In genomic region chr2:63347562-63347961, GRCm38 (mm10) we compare ENCODE assay signal across 31 mouse cellular contexts.
A peak's percentile ranks its signal among the peaks of the same experiment; 100 is the strongest.
DNase-seq lines count a peak whose midpoint lies in the region; ATAC-seq and TF ChIP-seq lines count a peak whose summit lies in the region.
"Had no signal": no experiment of that assay in that cellular context is flagged by ENCODE, and none has a peak within 500 bp of the region (broad histone marks: within the 10 kb centered on the region; RNA-seq: fewer than 3 reads in every experiment).

No protein-coding gene starts in this region.

- H3K9ac ChIP-seq in forebrain, embryonic 15.5 days (replicated peaks): no peak overlapping the region
- H3K9ac ChIP-seq: embryonic facial prominence, embryonic 12.5 days; heart, embryonic 12.5 days; hindbrain, embryonic 13.5 days; limb, embryonic 12.5 days; liver, embryonic 15.5 days; lung, embryonic 15.5 days; midbrain, embryonic 15.5 days had no signal

- H3K4me3 ChIP-seq in left cerebral cortex, adult 2 months: no peak overlapping the region
- H3K4me3 ChIP-seq in forebrain, embryonic 15.5 days: no peak overlapping the region
- H3K4me3 ChIP-seq: embryonic facial prominence, embryonic 12.5 days; gastrocnemius, adult 2 months; heart, embryonic 12.5 days; hindbrain, embryonic 13.5 days; limb, embryonic 12.5 days; liver, embryonic 15.5 days; lung, embryonic 15.5 days; midbrain, embryonic 10.5 days; midbrain, embryonic 15.5 days had no signal

- TF ChIP-seq POLR2A in brain, embryonic 14.5 days (IDR thresholded peaks at IDR 0.05; ENCODE audit: borderline replicate concordance, extremely low read depth, insufficient read depth, insufficient read length, poor library complexity, severe bottlenecking): no peak

- H3K27me3 ChIP-seq in forebrain, embryonic 15.5 days: no peaks in the 10 kb centered on the region
- H3K27me3 ChIP-seq: embryonic facial prominence, embryonic 12.5 days; heart, embryonic 12.5 days; hindbrain, embryonic 13.5 days; limb, embryonic 12.5 days; liver, embryonic 15.5 days; lung, embryonic 15.5 days; midbrain, embryonic 15.5 days had no signal

- WGBS in forebrain, embryonic 15.5 days: 78% methylated on average over 3 of the region's 3 CpGs

- ATAC-seq in forebrain, embryonic 15.5 days (replicated peaks): no peak
- ATAC-seq: forebrain, embryonic 14.5 days; intestine, embryonic 16.5 days; midbrain, embryonic 15.5 days had no signal

- no peaks in the 10 kb centered on the region for H3K4me1 ChIP-seq in forebrain, embryonic 15.5 days
- H3K4me1 ChIP-seq: embryonic facial prominence, embryonic 12.5 days; heart, embryonic 12.5 days; hindbrain, embryonic 13.5 days; limb, embryonic 12.5 days; liver, embryonic 15.5 days; lung, embryonic 15.5 days; midbrain, embryonic 10.5 days; midbrain, embryonic 15.5 days had no signal

- DNase-seq in frontal cortex, postnatal 36 days (ENCODE audit: low spot score in 2 of 2): peak; percentile 1 to 17
- DNase-seq in frontal cortex, postnatal 10 days (ENCODE audit: low spot score in 2 of 2): no peak
- DNase-seq in left cerebral cortex, postnatal 25 days (ENCODE audit: low spot score in 2 of 2): peak; percentile 12 to 38
- DNase-seq in left cerebral cortex, adult 2 months (ENCODE audit: extremely low spot score in 1 of 2, low spot score in 2 of 2): no peak
- DNase-seq in brain, embryonic 14.5 days (ENCODE audit: low read depth): peak; percentile 3
- DNase-seq in layer of hippocampus, adult 9-11 months: peak; percentile 23
- DNase-seq: adrenal gland, postnatal 25 days; cerebellum, adult 11 months; cerebellum, adult 9-10 months; embryo, embryonic 11 days; gastrocnemius, adult 2 months; gastrocnemius, postnatal 36 days; heart, adult 18-20 months; heart, postnatal 4 days; kidney, adult 8-10 months; kidney, postnatal 4 days; spleen, adult 18-20 months; thymus, adult 18-20 months; thymus, postnatal 25 days had no signal

- no peak overlapping the region for H3K4me2 ChIP-seq in forebrain, embryonic 15.5 days (replicated peaks)
- H3K4me2 ChIP-seq: embryonic facial prominence, embryonic 12.5 days; heart, embryonic 12.5 days; hindbrain, embryonic 13.5 days; limb, embryonic 12.5 days; liver, embryonic 15.5 days; lung, embryonic 15.5 days; midbrain, embryonic 15.5 days had no signal

- H3K9me3 ChIP-seq in forebrain, embryonic 15.5 days: no peaks in the 10 kb centered on the region
- H3K9me3 ChIP-seq: embryonic facial prominence, embryonic 12.5 days; heart, embryonic 12.5 days; hindbrain, embryonic 13.5 days; limb, embryonic 12.5 days; liver, embryonic 15.5 days; lung, embryonic 15.5 days; midbrain, embryonic 10.5 days; midbrain, embryonic 15.5 days had no signal

- no peak for TF ChIP-seq CTCF in left cerebral cortex, adult 2 months (IDR thresholded peaks at IDR 0.05)
- no peak for TF ChIP-seq CTCF in brain, embryonic 14.5 days (IDR thresholded peaks at IDR 0.05; ENCODE audit: borderline replicate concordance, extremely low read depth, insufficient read depth, insufficient read length)

- H3K27ac ChIP-seq in left cerebral cortex, adult 2 months: no peak overlapping the region
- H3K27ac ChIP-seq in forebrain, embryonic 15.5 days (replicated peaks): no peak overlapping the region
- H3K27ac ChIP-seq: embryonic facial prominence, embryonic 12.5 days; gastrocnemius, adult 2 months; hindbrain, embryonic 13.5 days; kidney, postnatal 0 days; limb, embryonic 12.5 days; liver, embryonic 15.5 days; lung, embryonic 15.5 days; midbrain, embryonic 10.5 days; midbrain, embryonic 15.5 days had no signal

- no peaks in the 10 kb centered on the region for H3K36me3 ChIP-seq in forebrain, embryonic 15.5 days
- H3K36me3 ChIP-seq: embryonic facial prominence, embryonic 12.5 days; heart, embryonic 12.5 days; hindbrain, embryonic 13.5 days; limb, embryonic 12.5 days; liver, embryonic 15.5 days; lung, embryonic 15.5 days; midbrain, embryonic 10.5 days; midbrain, embryonic 15.5 days had no signal

- intact Hi-C loops in left cerebral cortex, postnatal 25 days (cut with DNase I): no loop called here
- intact Hi-C loops in left cerebral cortex, adult 2 months (cut with DNase I): no loop called here

Comparison
In these comparisons a context has a peak if more than half of its experiments do, and no peak if none do; other contexts are left out.
1. DNase-seq: peak in frontal cortex, postnatal 36 days (2 of 2), left cerebral cortex, postnatal 25 days (2 of 2), brain, embryonic 14.5 days (single experiment) and layer of hippocampus, adult 9-11 months (single experiment); none in frontal cortex, postnatal 10 days (0 of 2) and left cerebral cortex, adult 2 months (0 of 2).